Mouse (Mus musculus): Measurements from ENCODE around the gene Insl5. TPM values are rescaled to one million over a fixed set of nuclear protein-coding genes. Genes with fewer than 3 reads are reported as not detected.

The Insl5 gene
- polyA plus RNA-seq, 1 experiment from 2014 or later: not detected

GRCm38 (mm10) chr4:102986917-102987316 lies 39.7 kb downstream of the Insl5 start:
- DNase-seq (ENCODE audit: low spot score): no peak
- peak; percentile 51; the same call in 1 of the 2 replicates for ATAC-seq (replicated peaks; ENCODE audit: low FRiP score)
- Histone ChIP-seq H3K36me3 (ENCODE audit: control insufficient read depth, insufficient read depth, low read length) (no peaks in the 10 kb centered on the region), H3K27me3 (replicated peaks; ENCODE audit: control insufficient read depth, insufficient read depth, low read length) (no peaks in the 10 kb centered on the region), H3K9ac (ENCODE audit: low read depth, low read length) (no peak overlapping the region), H3K9me3 (ENCODE audit: control insufficient read depth, low read length) (no peaks in the 10 kb centered on the region), H3K4me1 (replicated peaks; ENCODE audit: control insufficient read depth, insufficient read depth, low read length) (no peaks in the 10 kb centered on the region), H3K4me3 (ENCODE audit: low read depth, low read length) (no peak overlapping the region), H3K4me2 (no peak overlapping the region), H3K27ac (ENCODE audit: low read depth, low read length) (no peak overlapping the region)
- WGBS: 4% methylated on average over 2 of the region's 2 CpGs

GRCm38 (mm10) chr4:102986173-102986572 lies 40.5 kb downstream of the Insl5 start:
- no peak overlapping the region for H3K4me3 ChIP-seq (ENCODE audit: low read depth, low read length)
- no peak for ATAC-seq (replicated peaks; ENCODE audit: low FRiP score)
- H3K9ac ChIP-seq (ENCODE audit: low read depth, low read length): no peak overlapping the region
- H3K4me1 ChIP-seq (replicated peaks; ENCODE audit: control insufficient read depth, insufficient read depth, low read length): no peaks in the 10 kb centered on the region
- no peak overlapping the region for H3K4me2 ChIP-seq
- DNase-seq (ENCODE audit: low spot score): no peak
- H3K9me3 ChIP-seq (ENCODE audit: control insufficient read depth, low read length): no peaks in the 10 kb centered on the region
- H3K27ac ChIP-seq (ENCODE audit: low read depth, low read length): no peak overlapping the region
- no peaks in the 10 kb centered on the region for H3K36me3 ChIP-seq (ENCODE audit: control insufficient read depth, insufficient read depth, low read length)
- WGBS: 68% methylated on average over 7 of the region's 7 CpGs
- no peaks in the 10 kb centered on the region for H3K27me3 ChIP-seq (replicated peaks; ENCODE audit: control insufficient read depth, insufficient read depth, low read length)

- Histone ChIP-seq H3K4me2 (no peak overlapping the region), H3K27ac (ENCODE audit: low read depth, low read length) (no peak overlapping the region), H3K36me3 (ENCODE audit: control insufficient read depth, insufficient read depth, low read length) (no peaks in the 10 kb centered on the region), H3K4me3 (ENCODE audit: low read depth, low read length) (no peak overlapping the region), H3K9ac (ENCODE audit: low read depth, low read length) (no peak overlapping the region), H3K27me3 (replicated peaks; ENCODE audit: control insufficient read depth, insufficient read depth, low read length) (peaks cover 12% of the 10 kb centered on the region; the same call in 1 of the 2 replicates), H3K4me1 (replicated peaks; ENCODE audit: control insufficient read depth, insufficient read depth, low read length) (peaks cover 5% of the 10 kb centered on the region; the same call in 1 of the 2 replicates), H3K9me3 (ENCODE audit: control insufficient read depth, low read length) (no peaks in the 10 kb centered on the region)
- no peak; the same call in 1 of the 2 replicates for ATAC-seq (replicated peaks; ENCODE audit: low FRiP score)
- WGBS: 65% methylated on average over 8 of the region's 8 CpGs
- no peak for DNase-seq (ENCODE audit: low spot score)
Measured at GRCm38 (mm10) chr4:102981709-102982108, 44.9 kb downstream of the Insl5 start.

- Histone ChIP-seq H3K27ac (ENCODE audit: low read depth, low read length) (no peak overlapping the region), H3K4me1 (replicated peaks; ENCODE audit: control insufficient read depth, insufficient read depth, low read length) (peaks cover 5% of the 10 kb centered on the region; the same call in 1 of the 2 replicates), H3K4me3 (ENCODE audit: low read depth, low read length) (peak overlapping the region; percentile 40), H3K9me3 (ENCODE audit: control insufficient read depth, low read length) (no peaks in the 10 kb centered on the region), H3K4me2 (peak overlapping the region; percentile 70), H3K9ac (ENCODE audit: low read depth, low read length) (no peak overlapping the region), H3K27me3 (replicated peaks; ENCODE audit: control insufficient read depth, insufficient read depth, low read length) (peaks cover 12% of the 10 kb centered on the region; the same call in 1 of the 2 replicates), H3K36me3 (ENCODE audit: control insufficient read depth, insufficient read depth, low read length) (no peaks in the 10 kb centered on the region)
- no peak for DNase-seq (ENCODE audit: low spot score)
- no peak for ATAC-seq (replicated peaks; ENCODE audit: low FRiP score)
- whole genome bisulfite sequencing: 40% methylated on average over 5 of the region's 5 CpGs
Measured at GRCm38 (mm10) chr4:102979385-102979784, 47.3 kb downstream of the Insl5 start.

- no peaks in the 10 kb centered on the region for H3K9me3 ChIP-seq (ENCODE audit: control insufficient read depth, low read length)
- WGBS: 6% methylated on average over 13 of the region's 13 CpGs
- peaks cover 12% of the 10 kb centered on the region; the same call in 1 of the 2 replicates for H3K27me3 ChIP-seq (replicated peaks; ENCODE audit: control insufficient read depth, insufficient read depth, low read length)
- H3K4me3 ChIP-seq (ENCODE audit: low read depth, low read length): peak within 1 kb of the TSS; percentile 40
- peak; percentile 45 for DNase-seq (ENCODE audit: low spot score)
- peak within 1 kb of the TSS; percentile 70 for H3K4me2 ChIP-seq
- no peaks in the 10 kb centered on the region for H3K36me3 ChIP-seq (ENCODE audit: control insufficient read depth, insufficient read depth, low read length)
- H3K27ac ChIP-seq (ENCODE audit: low read depth, low read length): no peak within 1 kb of the TSS
- peaks cover 5% of the 10 kb centered on the region; the same call in 1 of the 2 replicates for H3K4me1 ChIP-seq (replicated peaks; ENCODE audit: control insufficient read depth, insufficient read depth, low read length)
- H3K9ac ChIP-seq (ENCODE audit: low read depth, low read length): peak within 1 kb of the TSS; percentile 14; the same call in 1 of the 2 replicates
- peak; percentile 34; the same call in 1 of the 2 replicates for ATAC-seq (replicated peaks; ENCODE audit: low FRiP score)
Measured at GRCm38 (mm10) chr4:102978440-102978839, 48.2 kb downstream of the Insl5 start, which contains the start of gene Tctex1d1. TSS of gene Tctex1d1 (plus strand) at chr4:102978606.

GRCm38 (mm10) chr4:102977778-102978321 lies 48.8 kb downstream of the Insl5 start:
- H3K4me3 ChIP-seq (ENCODE audit: low read depth, low read length): no peak overlapping the region
- H3K9ac ChIP-seq (ENCODE audit: low read depth, low read length): no peak overlapping the region

GRCm38 (mm10) chr4:102976290-102977275 lies 50.1 kb downstream of the Insl5 start:
- ATAC-seq (replicated peaks; ENCODE audit: low FRiP score) (no peak; the same call in 1 of the 2 replicates), DNase-seq (ENCODE audit: low spot score) (no peak)
- H3K27me3 ChIP-seq (replicated peaks; ENCODE audit: control insufficient read depth, insufficient read depth, low read length): peaks cover 12% of the 10 kb centered on the region; the same call in 1 of the 2 replicates

More at GRCm38 (mm10) chr4:102977778-102978321, 48.8 kb downstream of the Insl5 start:
- Histone ChIP-seq H3K27ac (ENCODE audit: low read depth, low read length) (no peak overlapping the region), H3K4me2 (peak overlapping the region; percentile 70), H3K27me3 (replicated peaks; ENCODE audit: control insufficient read depth, insufficient read depth, low read length) (peaks cover 12% of the 10 kb centered on the region; the same call in 1 of the 2 replicates), H3K9me3 (ENCODE audit: control insufficient read depth, low read length) (no peaks in the 10 kb centered on the region), H3K4me1 (replicated peaks; ENCODE audit: control insufficient read depth, insufficient read depth, low read length) (peaks cover 5% of the 10 kb centered on the region; the same call in 1 of the 2 replicates), H3K36me3 (ENCODE audit: control insufficient read depth, insufficient read depth, low read length) (no peaks in the 10 kb centered on the region)
- ATAC-seq (replicated peaks; ENCODE audit: low FRiP score) (no peak), DNase-seq (ENCODE audit: low spot score) (no peak)
- 16% methylated on average over 16 of the region's 16 CpGs for WGBS

GRCm38 (mm10) chr4:102974172-102974571 lies 52.5 kb downstream of the Insl5 start:
- no peaks in the 10 kb centered on the region for H3K36me3 ChIP-seq (ENCODE audit: control insufficient read depth, insufficient read depth, low read length)
- H3K27ac ChIP-seq (ENCODE audit: low read depth, low read length): no peak overlapping the region
- H3K9ac ChIP-seq (ENCODE audit: low read depth, low read length): no peak overlapping the region
- H3K4me3 ChIP-seq (ENCODE audit: low read depth, low read length): no peak overlapping the region
- 65% methylated on average over 5 of the region's 5 CpGs for WGBS
- no peak for ATAC-seq (replicated peaks; ENCODE audit: low FRiP score)
- H3K4me2 ChIP-seq: no peak overlapping the region
- peaks cover 9% of the 10 kb centered on the region; the same call in 1 of the 2 replicates for H3K27me3 ChIP-seq (replicated peaks; ENCODE audit: control insufficient read depth, insufficient read depth, low read length)
- no peaks in the 10 kb centered on the region for H3K9me3 ChIP-seq (ENCODE audit: control insufficient read depth, low read length)
- peaks cover 5% of the 10 kb centered on the region; the same call in 1 of the 2 replicates for H3K4me1 ChIP-seq (replicated peaks; ENCODE audit: control insufficient read depth, insufficient read depth, low read length)
- no peak for DNase-seq (ENCODE audit: low spot score)

More at GRCm38 (mm10) chr4:102976290-102977275, 50.1 kb downstream of the Insl5 start:
- Histone ChIP-seq H3K27ac (ENCODE audit: low read depth, low read length) (no peak overlapping the region), H3K4me1 (replicated peaks; ENCODE audit: control insufficient read depth, insufficient read depth, low read length) (peaks cover 5% of the 10 kb centered on the region; the same call in 1 of the 2 replicates), H3K4me2 (no peak overlapping the region), H3K4me3 (ENCODE audit: low read depth, low read length) (no peak overlapping the region), H3K9me3 (ENCODE audit: control insufficient read depth, low read length) (no peaks in the 10 kb centered on the region), H3K36me3 (ENCODE audit: control insufficient read depth, insufficient read depth, low read length) (no peaks in the 10 kb centered on the region), H3K9ac (ENCODE audit: low read depth, low read length) (no peak overlapping the region)
- 46% methylated on average over 12 of the region's 12 CpGs for WGBS

Measured in liver, embryonic 11.5 days (tissue).